Mouse (Mus musculus) olfactory bulb, adult 2 months (tissue): ENCODE results near the gene St6galnac3.

Experiments
- CTCF ChIP-seq: fragments of 200-500 bp; IDR thresholded peaks from 2 replicates; pipeline ENCODE4 v1.5.1; 2012; ENCODE audit warnings: low read depth, mild to moderate bottlenecking, low read length, moderate library complexity; ENCODE audit not compliant: insufficient read depth
- POLR2A ChIP-seq: fragments of 200-500 bp; IDR thresholded peaks from 2 replicates; pipeline ENCODE4 v1.6.1; 2012; ENCODE audit warnings: mild to moderate bottlenecking, low read depth, low read length, moderate library complexity; ENCODE audit not compliant: insufficient read depth

DNA sequence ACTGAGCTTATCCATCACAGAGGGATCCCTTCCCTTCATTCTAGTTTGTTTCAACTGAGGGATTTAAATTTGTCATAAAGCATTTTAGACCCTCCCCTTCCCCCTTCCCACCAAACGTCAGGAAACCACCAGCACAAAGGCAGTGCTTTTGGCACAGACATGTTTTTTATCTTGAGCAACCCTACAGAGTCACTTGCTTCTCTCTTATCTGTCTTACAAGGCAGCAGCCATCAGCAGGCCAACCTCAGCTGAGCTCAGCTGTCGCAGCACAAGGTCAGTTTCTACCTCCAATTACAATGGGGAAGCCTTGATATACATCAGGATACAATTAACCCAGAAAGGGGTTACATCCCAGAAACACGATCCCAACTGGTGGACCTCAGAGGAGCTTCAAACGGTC lies 33.4 kb downstream of the St6galnac3 start:
- TF ChIP-seq CTCF (no peak), POLR2A (no peak)
